Mouse (Mus musculus) cerebellum, adult (tissue): ENCODE measurements around the gene Rsbn1l.

Experiments used
- ATAC-seq: cut with Nextera tagmentation; 2 replicates; pipeline ENCODE4 v1.9.2; 2017; ENCODE audit warnings: mild to moderate bottlenecking, moderate library complexity, mixed read lengths; ENCODE audit not compliant: insufficient number of reproducible peaks, low FRiP score, low TSS enrichment

Rsbn1l gene

DNA sequence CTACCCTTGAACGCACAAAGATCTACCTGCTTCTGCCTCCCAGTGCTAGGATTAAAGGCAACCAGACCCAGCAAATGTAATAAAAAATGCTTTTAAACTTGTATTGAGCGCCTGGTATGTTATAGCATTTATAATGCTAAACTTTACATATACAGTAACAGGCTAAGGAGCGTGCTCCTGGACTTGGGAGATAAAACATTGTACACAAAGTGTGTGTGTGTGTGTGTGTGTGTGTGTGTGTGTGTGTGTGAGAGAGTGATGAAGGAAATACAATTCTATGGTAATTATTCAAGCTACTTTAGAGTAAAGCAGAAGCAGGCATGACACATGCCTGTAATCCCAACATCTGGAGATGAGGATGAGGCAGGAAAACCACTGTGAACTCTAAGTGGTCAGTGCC lies at the start of gene Rsbn1l:
Rsbn1l (minus strand) TSS at position 101 of the 400 bp plus-strand sequence.
- ATAC-seq: no peak

DNA sequence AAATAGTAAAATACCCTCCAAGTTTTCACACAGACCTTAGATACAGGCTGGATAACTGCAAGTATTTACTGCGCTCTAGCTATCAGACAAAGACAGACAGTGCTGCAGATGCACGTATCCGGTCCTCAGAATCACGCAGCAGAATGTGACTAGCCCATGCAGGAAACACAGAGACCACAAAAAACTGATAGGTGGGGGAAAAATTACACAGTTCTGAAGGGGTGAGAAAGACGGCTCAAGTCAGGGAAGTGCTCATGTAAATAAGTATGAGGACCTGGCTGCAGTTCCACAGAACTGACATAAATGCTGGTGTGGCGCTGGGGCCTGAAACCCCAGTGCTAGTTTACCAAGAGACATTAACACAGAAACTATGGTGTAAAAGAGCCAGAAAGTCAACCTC lies 46.5 kb upstream of the Rsbn1l start:
- no peak for ATAC-seq

DNA sequence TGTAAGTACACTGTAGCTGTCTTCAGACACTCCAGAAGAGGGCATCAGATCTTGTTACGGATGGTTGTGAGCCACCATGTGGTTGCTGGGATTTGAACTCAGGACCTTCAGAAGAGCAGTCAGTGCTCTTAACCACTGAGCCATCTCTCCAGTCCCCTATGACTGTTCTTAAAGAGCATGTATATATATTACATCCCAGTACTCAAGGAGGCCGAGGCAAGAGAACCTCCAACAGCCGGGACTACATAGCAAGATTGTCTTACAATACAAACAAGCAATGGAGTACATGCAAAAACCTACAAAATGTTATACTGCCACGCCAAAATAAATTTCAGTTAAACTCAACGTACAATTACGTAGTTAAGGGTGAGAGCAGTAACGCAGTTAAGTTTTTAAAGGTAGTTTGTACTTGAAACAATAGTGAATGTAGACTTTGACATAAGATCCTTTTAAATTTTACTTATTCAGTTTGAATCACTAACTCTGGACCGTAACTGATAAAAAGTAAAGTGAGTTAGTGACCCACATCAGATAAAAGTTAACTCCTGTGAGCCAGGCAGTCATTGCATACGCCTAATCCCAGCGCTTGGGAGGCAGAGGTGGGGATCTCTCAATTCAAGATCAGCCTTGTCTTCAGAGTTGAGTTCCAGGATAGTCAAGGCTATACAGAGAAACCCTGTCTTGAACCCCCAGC lies 45.6 kb upstream of the Rsbn1l start:
- no peak for ATAC-seq

DNA sequence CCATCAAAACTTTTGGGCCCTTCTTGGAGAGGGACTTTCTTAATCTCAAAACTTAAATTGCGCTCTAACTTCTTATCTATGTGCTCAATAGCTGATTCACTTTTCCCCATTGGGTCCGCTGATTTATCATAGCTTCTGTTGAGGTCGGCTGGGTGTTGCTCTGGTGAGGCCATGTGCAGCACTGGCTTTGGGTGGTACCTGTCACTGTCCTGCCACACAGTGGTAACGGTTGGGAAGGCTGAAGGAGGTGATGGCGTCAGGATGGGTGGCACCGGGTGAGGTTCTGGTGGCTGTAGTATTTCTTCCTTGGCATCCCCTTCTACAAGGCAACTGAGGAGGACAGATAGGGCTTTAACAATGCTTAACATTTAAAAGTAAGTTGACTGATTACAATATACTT lies 42.2 kb upstream of the Rsbn1l start:
- no peak for ATAC-seq

DNA sequence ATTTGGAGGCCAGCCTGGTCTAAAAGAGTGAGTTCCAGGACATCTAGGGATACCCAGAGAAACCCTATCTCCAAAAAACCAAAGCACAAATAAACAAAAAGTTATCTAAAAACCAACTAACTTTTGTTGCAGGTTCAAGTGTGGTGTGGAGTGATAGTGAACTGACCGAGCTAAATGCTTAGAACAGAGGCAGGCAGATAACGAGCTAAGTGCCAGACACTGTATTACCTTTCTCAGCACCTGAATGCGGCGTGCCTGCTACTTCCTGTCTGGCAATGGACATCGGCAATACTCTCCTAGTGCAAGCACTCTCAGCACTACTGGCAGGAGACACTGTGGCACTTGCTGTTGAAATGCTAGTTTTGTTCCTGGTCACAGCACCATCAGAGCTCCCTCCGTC lies 41.4 kb upstream of the Rsbn1l start:
- ATAC-seq: no peak

DNA sequence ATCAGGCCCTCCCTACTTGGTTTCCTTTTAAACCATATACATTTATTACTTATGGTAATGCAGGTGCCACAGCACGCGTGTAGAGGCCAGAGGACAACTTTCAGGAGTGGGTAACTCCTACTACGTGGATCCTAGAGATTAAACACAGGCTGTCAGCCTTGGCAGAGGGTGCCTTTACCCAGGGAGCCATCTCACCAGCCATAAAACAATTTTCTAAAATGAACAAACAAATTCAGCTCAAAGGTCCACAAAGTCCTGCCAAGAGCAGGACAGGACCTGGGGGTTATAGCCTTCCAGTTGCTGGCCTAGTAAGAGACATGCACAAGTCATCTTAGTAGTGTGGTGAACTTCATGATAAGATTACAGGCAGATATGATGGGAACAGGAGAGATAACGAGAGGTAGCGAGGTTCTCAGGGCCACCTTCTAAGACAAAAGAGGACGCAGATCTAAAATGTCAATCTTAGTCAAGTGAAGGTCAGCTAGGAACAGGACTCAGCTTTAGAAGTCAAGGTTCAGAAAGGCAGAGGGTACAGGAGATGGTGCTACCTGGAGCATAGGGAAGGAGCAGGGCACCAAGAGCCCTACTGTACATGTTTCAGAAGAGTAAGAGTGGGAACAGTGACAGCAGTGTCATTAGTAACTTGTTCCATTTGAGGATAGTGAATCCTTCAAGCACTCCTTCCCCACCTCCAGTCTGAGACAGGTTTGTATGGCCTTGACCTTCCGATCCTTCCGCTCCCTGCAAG lies 34.0 kb upstream of the Rsbn1l start:
- no peak for ATAC-seq

DNA sequence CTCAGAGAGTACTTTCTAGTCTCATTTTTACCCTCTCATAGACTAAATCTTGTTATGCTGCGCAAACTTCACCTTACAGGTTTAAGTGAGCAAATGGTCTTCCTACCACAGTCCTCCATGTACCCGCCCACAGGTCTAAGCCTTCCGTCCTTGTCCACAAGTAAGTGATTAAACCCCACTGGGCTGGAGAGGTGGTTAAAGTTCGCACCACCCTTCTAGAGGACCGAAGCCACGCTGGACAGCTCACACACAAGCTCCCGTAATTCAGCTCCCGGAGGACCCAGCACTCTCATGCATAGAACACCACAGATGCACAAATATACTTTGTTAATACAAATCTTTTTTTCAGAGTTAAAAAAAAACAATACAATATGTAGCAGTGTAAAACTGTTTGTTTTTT lies 30.1 kb upstream of the Rsbn1l start:
- no peak for ATAC-seq

DNA sequence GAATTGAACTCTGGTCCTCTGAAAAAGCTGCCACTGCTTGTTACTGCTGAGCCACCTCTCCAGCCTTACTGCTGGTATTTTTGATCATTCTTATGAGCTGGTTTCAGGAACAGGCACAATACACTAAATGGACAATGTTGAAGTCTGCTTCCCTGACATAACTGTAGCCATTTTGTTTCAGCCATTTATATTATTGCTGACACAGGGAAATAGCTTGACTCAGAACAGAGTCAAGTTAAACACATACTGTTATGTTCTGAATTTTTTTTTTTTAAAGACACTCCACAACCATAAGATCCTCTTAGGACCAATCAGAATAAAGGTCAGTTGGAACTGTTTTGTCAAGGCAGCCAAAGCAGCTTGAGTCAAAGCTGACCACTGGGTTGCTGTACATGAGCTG lies 27.3 kb upstream of the Rsbn1l start:
- no peak for ATAC-seq

DNA sequence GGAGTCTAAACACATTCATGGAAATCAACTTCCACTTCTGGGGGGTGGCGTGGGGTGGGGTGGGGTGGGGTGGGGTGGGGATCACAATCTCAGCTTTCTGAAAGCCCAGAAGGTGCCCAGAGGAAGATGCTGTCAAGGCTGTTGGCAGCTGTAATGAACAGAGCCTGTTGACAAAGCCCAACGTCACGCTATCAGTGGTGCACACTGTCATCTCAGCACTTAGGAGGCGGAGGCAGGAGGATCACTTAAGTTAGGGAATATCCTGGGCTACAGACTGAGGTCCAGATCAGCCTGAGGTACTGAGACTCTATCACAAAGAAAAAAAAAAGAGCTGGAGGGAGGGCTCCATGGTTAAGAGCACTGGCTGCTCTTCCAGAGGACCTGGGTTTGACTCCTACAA lies 18.5 kb upstream of the Rsbn1l start:
- no peak for ATAC-seq

DNA sequence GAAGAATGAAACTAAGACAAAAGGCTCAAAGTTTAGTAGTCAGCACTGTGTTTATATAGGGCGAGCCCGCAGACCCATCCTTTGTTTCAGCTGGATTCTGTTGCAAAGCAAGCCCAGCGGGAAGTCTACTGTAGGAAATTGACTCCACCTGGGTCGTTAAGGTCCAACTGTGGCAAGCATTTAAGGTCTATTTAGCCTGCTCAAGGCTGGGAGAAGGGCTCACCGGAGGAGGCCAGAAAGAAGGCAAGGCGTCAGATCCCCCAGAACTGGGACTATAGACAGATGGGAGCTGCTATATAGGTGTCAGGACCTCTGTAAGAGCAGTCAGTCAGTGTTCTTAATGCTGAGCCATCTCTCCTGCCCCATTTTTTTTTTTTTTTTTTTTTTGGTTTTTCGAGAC lies 17.8 kb upstream of the Rsbn1l start:
- ATAC-seq: no peak

DNA sequence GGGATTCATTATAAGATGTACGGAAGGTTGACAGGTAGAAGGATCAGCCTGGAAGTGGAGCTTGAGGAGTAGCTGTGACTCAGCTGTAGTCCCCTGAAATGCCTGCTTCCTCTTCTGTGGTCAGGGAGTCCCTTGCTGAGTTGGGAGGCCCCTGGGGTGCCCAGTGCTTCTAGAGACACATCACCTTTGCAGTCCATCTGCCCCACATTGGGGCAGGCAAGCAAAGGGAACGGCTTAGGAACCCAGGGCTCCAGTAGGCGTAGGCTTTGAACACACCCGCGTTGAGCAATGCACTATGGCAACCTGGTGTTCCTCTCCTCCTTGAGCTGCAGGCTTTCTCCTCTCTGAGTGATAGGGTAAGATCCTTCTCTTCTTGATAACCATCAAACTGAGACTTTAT lies 16.9 kb upstream of the Rsbn1l start:
- no peak for ATAC-seq

DNA sequence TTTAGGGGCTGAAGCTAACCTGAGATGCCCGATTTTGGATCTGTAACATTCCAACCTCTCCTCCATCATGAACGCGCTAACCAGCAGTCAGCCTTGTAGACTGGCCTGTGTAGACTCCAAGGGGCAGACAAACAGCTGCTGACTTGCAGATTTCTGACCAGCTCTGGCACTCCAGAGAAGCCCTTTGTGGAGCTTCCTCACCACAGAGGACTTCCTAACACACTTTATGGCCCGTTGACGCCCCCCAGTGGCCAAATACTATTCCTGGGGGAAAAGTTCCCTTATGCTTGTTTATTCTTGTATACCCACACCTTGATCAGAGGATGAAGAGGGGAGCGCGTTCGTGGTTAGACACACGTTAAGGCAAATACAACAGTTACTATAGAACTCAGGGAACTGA lies 12.8 kb upstream of the Rsbn1l start:
- peak; percentile 31; the same call in 1 of the 2 replicates for ATAC-seq

DNA sequence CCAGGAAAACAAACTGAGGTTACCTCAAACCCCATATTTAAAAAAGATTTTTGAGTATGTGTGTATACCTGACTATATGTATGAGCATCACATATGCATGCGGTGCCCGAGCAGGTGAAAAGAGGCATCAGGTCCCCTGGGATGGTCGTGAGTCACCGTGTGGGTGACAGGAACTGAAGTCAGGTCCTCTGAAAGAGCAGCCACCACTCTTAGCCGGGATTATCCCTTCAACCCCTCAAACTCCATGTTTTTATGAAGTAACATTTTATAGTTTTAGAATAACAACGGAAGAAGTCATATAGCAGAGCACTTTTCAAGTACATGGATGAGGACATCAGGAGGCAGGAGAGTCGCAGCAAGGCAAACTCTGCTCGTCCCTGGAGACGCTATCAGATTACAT lies 12.3 kb upstream of the Rsbn1l start:
- no peak for ATAC-seq

DNA sequence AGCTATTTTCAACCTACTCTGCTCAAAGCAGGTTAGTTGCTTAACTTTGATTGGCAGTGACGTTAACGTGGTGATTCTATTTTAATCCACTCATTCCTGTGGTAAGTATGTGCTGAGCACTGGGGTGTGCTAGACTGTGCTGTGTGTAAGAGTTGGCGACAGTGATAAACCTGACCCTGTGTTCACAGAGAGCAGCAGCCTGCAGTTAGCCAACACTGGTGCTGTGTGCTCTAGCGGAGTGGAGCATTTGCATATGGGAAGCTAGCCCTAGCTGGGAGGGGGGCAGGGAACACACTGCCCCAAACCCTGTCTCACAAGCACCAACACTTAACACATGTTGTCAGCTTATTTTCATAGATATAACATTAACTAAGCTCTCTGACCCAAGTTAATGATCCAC lies 11.7 kb upstream of the Rsbn1l start:
- no peak for ATAC-seq

DNA sequence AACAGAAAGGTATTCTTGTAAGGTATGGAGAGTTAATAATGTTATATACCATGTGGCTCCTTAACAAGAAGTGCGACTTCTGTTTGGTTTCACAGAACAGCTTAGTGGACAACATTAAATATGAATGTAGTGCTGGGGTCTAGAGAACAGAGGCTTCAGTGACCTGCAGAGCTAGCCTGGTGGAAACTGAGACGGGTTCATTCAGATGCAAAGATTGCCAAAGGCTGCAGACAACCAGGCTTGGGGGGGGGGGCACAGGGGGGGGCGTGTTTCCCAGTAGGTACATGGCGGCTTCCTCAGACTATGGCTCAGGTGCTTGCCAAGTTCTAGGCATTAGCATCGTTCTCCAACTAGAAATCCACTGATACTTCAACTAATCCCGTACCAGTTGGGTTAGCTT lies 8.2 kb upstream of the Rsbn1l start:
- ATAC-seq: no peak

DNA sequence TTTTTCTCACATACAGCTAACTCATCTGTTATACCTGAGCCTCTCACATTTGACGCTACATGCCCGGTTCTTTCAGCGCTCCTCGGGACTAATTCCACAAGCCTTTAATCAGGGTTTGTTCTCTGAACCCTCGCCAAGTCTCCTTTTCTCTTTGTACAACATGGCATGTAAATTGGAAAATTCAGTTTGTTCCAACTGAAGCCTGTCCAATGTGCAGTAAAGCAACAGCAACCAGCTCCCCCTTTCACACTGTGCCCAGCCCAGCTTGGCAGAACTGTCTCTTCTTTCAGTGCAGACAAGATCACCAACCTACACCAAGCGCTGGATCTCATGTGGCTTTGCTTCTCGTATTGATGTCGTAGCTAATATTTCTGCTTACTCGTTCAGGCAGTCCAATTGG lies 7.1 kb upstream of the Rsbn1l start:
- ATAC-seq: no peak

DNA sequence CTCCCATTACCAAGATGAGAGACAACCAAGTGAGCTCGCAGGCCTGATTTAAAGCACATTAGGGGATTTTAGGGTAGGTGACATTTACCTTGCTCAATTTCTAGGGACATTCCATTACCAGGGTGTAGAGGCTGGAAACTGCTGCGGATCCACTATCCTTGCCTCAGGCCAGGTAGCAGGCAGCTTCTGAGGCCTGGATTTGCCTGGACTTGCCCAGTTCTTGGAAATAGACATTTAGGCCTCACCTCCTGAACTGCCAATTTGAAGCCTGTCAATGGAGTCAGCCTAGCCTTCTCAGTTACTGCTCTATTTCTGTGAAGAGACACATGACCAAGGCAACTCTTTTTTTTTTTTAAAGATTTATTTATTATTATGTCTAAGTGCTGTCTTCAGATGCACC lies 4.7 kb upstream of the Rsbn1l start:
- no peak for ATAC-seq

DNA sequence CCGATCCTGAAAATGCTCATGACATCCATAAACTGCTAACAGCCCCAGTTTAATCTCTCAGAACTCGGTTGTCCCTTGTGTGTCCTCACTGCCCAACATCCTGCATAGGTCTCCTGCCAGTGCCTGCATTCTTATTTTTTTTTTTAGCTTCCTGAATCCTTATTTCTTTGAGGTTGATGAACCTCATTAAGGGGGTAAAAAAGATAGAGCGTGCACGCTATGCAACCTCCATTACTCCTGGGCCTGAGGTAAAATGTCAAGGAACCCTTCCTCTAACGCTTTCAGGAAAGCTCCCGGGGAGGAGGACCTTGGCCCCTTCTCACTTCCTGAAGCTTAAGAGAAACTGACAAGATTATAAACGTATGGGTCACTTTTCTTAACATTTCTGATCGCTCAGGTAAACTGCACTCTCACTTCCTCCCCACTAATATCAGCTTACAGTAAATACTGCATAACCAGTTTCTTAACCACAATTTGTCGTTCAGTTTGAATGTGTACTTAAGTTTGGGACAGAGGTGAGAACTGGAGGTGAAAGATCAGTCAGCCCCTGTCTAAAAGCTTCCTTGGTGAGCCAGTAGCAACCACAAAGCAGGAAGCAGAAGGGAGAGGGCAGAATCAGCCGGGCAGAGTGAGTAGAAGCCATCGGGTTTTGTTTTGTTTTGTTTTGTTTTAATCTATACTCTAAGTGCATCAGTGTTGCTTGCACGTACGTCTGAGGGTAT lies 923 bp downstream of the Rsbn1l start:
- no peak for ATAC-seq

DNA sequence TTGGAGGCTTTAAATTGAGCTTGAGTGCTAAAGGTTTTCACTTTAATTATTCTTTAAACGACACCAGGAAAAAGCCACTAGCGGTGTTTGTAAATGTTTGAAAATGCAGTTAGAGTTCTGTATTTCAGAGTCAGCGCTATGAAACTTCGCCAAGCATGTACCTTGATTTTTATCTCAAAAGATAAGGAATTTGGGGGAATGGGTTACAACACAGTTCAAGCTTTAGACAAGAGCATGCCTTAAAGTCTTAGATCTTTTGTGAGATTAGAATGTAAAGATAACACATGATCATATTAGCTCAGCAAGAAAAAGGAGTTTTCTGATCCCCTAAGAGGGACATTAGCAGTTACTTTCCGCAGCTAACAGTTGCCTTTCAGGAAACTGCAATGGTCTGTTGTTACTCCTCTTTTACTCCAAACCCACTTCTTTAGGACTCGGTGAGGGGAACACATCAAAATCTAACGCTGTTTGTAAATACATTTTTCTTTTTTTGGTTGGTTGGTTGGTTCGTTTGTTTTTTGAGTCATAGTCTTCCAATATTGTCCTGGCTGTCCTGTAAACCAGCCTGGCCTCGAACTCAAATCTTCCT lies 3.8 kb downstream of the Rsbn1l start:
- ATAC-seq: no peak

DNA sequence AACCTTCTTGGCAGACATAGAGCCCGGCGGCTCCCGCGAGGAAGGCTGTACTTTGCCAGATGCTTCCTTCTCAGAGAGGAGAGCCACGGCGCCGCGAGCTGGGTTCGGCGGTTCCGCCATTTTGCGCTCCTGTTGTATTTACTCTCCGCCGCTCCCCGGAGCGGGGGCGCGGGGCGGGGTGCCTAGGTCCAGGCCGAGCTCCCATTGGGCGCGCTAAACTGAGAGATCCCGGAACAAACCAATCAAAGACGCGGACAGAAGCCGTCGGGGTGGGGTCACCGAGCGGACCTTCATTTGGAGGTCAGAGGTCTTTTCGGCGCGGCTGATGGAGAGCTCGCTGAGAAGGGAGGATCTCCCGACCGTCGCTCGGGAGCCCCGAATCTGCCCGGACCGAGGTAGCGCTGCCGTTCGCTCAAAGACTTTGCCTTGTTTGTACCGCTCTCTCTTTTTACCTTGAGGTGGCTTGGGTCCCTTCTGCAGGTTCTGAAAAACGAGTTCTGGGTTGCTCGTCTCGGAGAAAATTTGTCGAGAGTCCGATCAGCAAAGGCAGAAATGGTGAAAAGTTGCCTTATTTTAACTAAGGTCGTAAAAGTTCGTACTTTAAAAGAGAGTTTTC lies 4.4 kb downstream of the Rsbn1l start:
- peak; percentile 97 for ATAC-seq
